Mouse (Mus musculus) MEL (cell line): Measurements from ENCODE around the gene Dhcr24. TPM values are rescaled to one million over a fixed set of nuclear protein-coding genes. Genes with fewer than 3 reads are reported as not detected.

Experiments
- DNase-seq: peaks from one replicate; pipeline ENCODE4 v3.0.0; 2011; ENCODE audit warnings: low read depth, low spot score
- H3K27ac ChIP-seq: 2 replicates; pipeline ENCODE4 v1.5.1; 2012; ENCODE audit warnings: low read depth, mild to moderate bottlenecking, control low read depth, low read length, moderate library complexity; ENCODE audit not compliant: control insufficient read depth
- H3K27me3 ChIP-seq, 2 experiments: fragments of 150-350 bp in 1 of 2; sonication (generic) in 1 of 2; 2 replicates each; pipeline ENCODE4 v1.6.1; 2012; ENCODE audit warnings: low read length in 2 of 2, mild to moderate bottlenecking in 2 of 2, improper control_type of control experiment in 1 of 2, moderate library complexity in 1 of 2; ENCODE audit not compliant: insufficient read depth in 2 of 2, control insufficient read depth in 1 of 2
- H3K36me3 ChIP-seq, 2 experiments: 2 replicates each; pipeline ENCODE4 v1.6.1; 2012 to 2014; ENCODE audit warnings: low read length in 2 of 2, improper control_type of control experiment in 1 of 2, inconsistent platforms in 1 of 2, mild to moderate bottlenecking in 1 of 2; ENCODE audit not compliant: insufficient read depth in 2 of 2, control insufficient read depth in 1 of 2
- H3K4me1 ChIP-seq, 2 experiments: fragments of 150-350 bp in 1 of 2; sonication (generic) in 1 of 2; 2 replicates each; pipeline ENCODE4 v1.6.1; 2012; ENCODE audit warnings: low read length in 2 of 2, improper control_type of control experiment in 1 of 2, mild to moderate bottlenecking in 1 of 2; ENCODE audit not compliant: insufficient read depth in 2 of 2, control insufficient read depth in 1 of 2
- H3K4me3 ChIP-seq, 2 experiments: fragments of 150-350 bp in 1 of 2; sonication (generic) in 1 of 2; 2 replicates each; pipeline ENCODE4 v1.5.1; 2012; ENCODE audit warnings: low read depth in 2 of 2, low read length in 2 of 2, mild to moderate bottlenecking in 2 of 2, moderate library complexity in 2 of 2, control low read depth in 1 of 2, improper control_type of control experiment in 1 of 2; ENCODE audit not compliant: control insufficient read depth in 1 of 2, insufficient read depth in 1 of 2
- H3K79me2 ChIP-seq: 2 replicates; pipeline ENCODE4 v1.6.1; 2012; ENCODE audit warnings: mild to moderate bottlenecking, low read length, moderate library complexity; ENCODE audit not compliant: control insufficient read depth, poor library complexity, insufficient read depth
- H3K9ac ChIP-seq: 2 replicates; pipeline ENCODE4 v1.6.1; 2012; ENCODE audit warnings: low read depth, mild to moderate bottlenecking, control low read depth, low read length, moderate library complexity; ENCODE audit not compliant: control insufficient read depth, poor library complexity, severe bottlenecking
- H3K9me3 ChIP-seq: fragments of 150-350 bp; sonication (generic); replicated peaks from 2 replicates; pipeline ENCODE4 v1.6.1; 2012; ENCODE audit warnings: mild to moderate bottlenecking, low read length, improper control_type of control experiment, moderate library complexity; ENCODE audit not compliant: insufficient read depth
- CTCF ChIP-seq, 3 experiments: IDR thresholded peaks in 2 of 3; conservative IDR thresholded peaks in 1 of 3; 2 replicates each; pipeline ENCODE4 v1.5.1; 2011 to 2012; ENCODE audit warnings: low read length in 3 of 3, low read depth in 2 of 3, mild to moderate bottlenecking in 2 of 3, improper control_type of control experiment in 1 of 3, inconsistent platforms in 1 of 3, mixed read lengths in 1 of 3, moderate library complexity in 1 of 3; ENCODE audit not compliant: control insufficient read depth in 1 of 3, insufficient read depth in 1 of 3, poor library complexity in 1 of 3, severe bottlenecking in 1 of 3
- ELF1 ChIP-seq: IDR thresholded peaks from 2 replicates; pipeline ENCODE4 v1.6.1; 2014; ENCODE audit warnings: low read depth, mild to moderate bottlenecking, inconsistent platforms, low read length, improper control_type of control experiment, moderate library complexity
- GATA1 ChIP-seq: IDR thresholded peaks from 2 replicates; pipeline ENCODE4 v1.6.1; 2011; ENCODE audit warnings: low read depth, low read length, improper control_type of control experiment
- JUND ChIP-seq: IDR thresholded peaks from 2 replicates; pipeline ENCODE4 v1.6.1; 2011; ENCODE audit warnings: low read depth, mild to moderate bottlenecking, improper control_type of control experiment, low read length
- KAT2A ChIP-seq: conservative IDR thresholded peaks from 2 replicates; pipeline ENCODE4 v1.6.1; 2012; ENCODE audit warnings: low read depth, low read length, improper control_type of control experiment, inconsistent platforms
- MAFK ChIP-seq: IDR thresholded peaks from 2 replicates; pipeline ENCODE4 v1.6.1; 2011; ENCODE audit warnings: low read depth, mild to moderate bottlenecking, low read length, improper control_type of control experiment, borderline replicate concordance
- MAX ChIP-seq: IDR thresholded peaks from 2 replicates; pipeline ENCODE4 v1.6.1; 2011; ENCODE audit warnings: low read length, improper control_type of control experiment
- MYB ChIP-seq: IDR thresholded peaks from 2 replicates; pipeline ENCODE4 v1.6.1; 2011; ENCODE audit warnings: mild to moderate bottlenecking, low read depth, low read length, improper control_type of control experiment
- MYC ChIP-seq: IDR thresholded peaks from 2 replicates; pipeline ENCODE4 v1.6.1; 2011; ENCODE audit warnings: low read depth, mild to moderate bottlenecking, low read length, improper control_type of control experiment, moderate library complexity
- NELFE ChIP-seq: IDR thresholded peaks from 2 replicates; pipeline ENCODE4 v1.6.1; 2011; ENCODE audit warnings: low read depth, low read length, improper control_type of control experiment
- POLR2A ChIP-seq, 2 experiments: IDR thresholded peaks; 2 replicates each; pipeline ENCODE4 v1.6.1; 2011 to 2012; ENCODE audit warnings: low read length in 2 of 2, mild to moderate bottlenecking in 2 of 2, control low read depth in 1 of 2, improper control_type of control experiment in 1 of 2, low read depth in 1 of 2, moderate library complexity in 1 of 2; ENCODE audit not compliant: control insufficient read depth in 1 of 2, insufficient read depth in 1 of 2, poor library complexity in 1 of 2
- POLR2AphosphoS2 ChIP-seq: IDR thresholded peaks from 2 replicates; pipeline ENCODE4 v1.6.1; 2011; ENCODE audit warnings: low read length, improper control_type of control experiment
- POLR2AphosphoS5 ChIP-seq: IDR thresholded peaks from 2 replicates; pipeline ENCODE4 v1.6.1; 2012; ENCODE audit warnings: low read depth, borderline replicate concordance, mild to moderate bottlenecking, inconsistent platforms, low read length, moderate library complexity, mixed read lengths
- RCOR1 ChIP-seq: IDR thresholded peaks from 2 replicates; pipeline ENCODE4 v1.6.1; 2012; ENCODE audit warnings: low read depth, mild to moderate bottlenecking, inconsistent platforms, low read length, improper control_type of control experiment
- TBP ChIP-seq: IDR thresholded peaks from 2 replicates; pipeline ENCODE4 v1.8.0; 2011; ENCODE audit warnings: low read depth, low read length, improper control_type of control experiment
- UBTF ChIP-seq: IDR thresholded peaks from 2 replicates; pipeline ENCODE4 v1.6.1; 2012; ENCODE audit warnings: low read depth, mild to moderate bottlenecking, inconsistent platforms, low read length, improper control_type of control experiment, moderate library complexity, borderline replicate concordance; ENCODE audit not compliant: insufficient read depth
- USF1 ChIP-seq: IDR thresholded peaks from 2 replicates; pipeline ENCODE4 v1.6.1; 2014; ENCODE audit warnings: low read depth, mild to moderate bottlenecking, inconsistent platforms, low read length, improper control_type of control experiment, moderate library complexity
- USF2 ChIP-seq, 2 experiments: IDR thresholded peaks; 2 replicates each; pipeline ENCODE4 v1.6.1; 2011 to 2012; ENCODE audit warnings: improper control_type of control experiment in 2 of 2, low read length in 2 of 2, borderline replicate concordance in 1 of 2, inconsistent platforms in 1 of 2, low read depth in 1 of 2, mild to moderate bottlenecking in 1 of 2; ENCODE audit not compliant: insufficient read depth in 1 of 2
- ZC3H11A ChIP-seq: IDR thresholded peaks from 2 replicates; pipeline ENCODE4 v1.6.1; 2012; ENCODE audit warnings: low read depth, mild to moderate bottlenecking, inconsistent platforms, low read length, improper control_type of control experiment
- ZMIZ1 ChIP-seq: IDR thresholded peaks from 2 replicates; pipeline ENCODE4 v1.6.1; 2012; ENCODE audit warnings: low read depth, mild to moderate bottlenecking, inconsistent platforms, low read length, improper control_type of control experiment, moderate library complexity
- ZNF384 ChIP-seq: IDR thresholded peaks from 2 replicates; pipeline ENCODE4 v1.6.1; 2012; ENCODE audit warnings: low read depth, mild to moderate bottlenecking, inconsistent platforms, low read length, improper control_type of control experiment
- polyA plus RNA-seq, 2 experiments: library from polyadenylated mRNA; stranded (reverse) in 1 of 2; unstranded in 1 of 2; fragments of >175 nt in 1 of 2; fragments of >200 nt in 1 of 2; gene quantifications; 2 replicates each; pipeline versions ENCODE4 v1.2.1 to v1.2.4; 2012; ENCODE audit warnings: low replicate concordance in 2 of 2, low read depth in 1 of 2; ENCODE audit not compliant: insufficient read length in 2 of 2, insufficient read depth in 1 of 2, missing spikeins in 1 of 2
- total RNA-seq: library from RNA; depleted of rRNA; stranded (reverse); fragments of 300-350 nt; gene quantifications from 2 replicates; pipeline ENCODE4 v1.2.3, GENCODE M21; 2012

Gene Dhcr24
- total and polyA plus RNA-seq, 3 experiments: 39.2 to 63.0 TPM; not detected in 1

DNA sequence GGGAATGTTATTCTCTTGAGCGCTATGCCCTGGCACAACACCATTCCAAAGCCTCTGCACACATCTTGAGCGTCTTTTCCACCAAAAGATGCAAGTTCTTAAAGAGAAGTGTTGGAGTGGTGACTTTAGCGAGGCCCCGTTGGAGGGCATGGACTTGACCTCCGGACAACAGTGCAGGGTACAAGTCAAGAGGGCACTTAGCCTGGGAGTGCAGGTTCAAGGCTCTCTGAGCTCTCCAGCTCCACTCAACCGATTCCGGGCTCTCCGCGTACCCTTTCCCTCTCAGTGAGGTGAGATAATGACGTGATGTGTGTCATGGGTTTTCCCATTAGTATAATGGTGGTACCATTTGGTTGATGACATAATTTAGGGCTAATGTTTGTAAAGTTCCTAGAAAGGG, 63.4 kb downstream of the Dhcr24 start:
- no peak overlapping the region for H3K9ac ChIP-seq
- TF ChIP-seq NELFE (no peak), MAFK (no peak), POLR2AphosphoS5 (no peak), POLR2A (IDR thresholded peaks at IDR 0.05; ENCODE audit: control insufficient read depth in 1 of 2, insufficient read depth in 1 of 2, low read depth in 1 of 2, low read length in 2 of 2, poor library complexity in 1 of 2) (no peak), TBP (no peak), CTCF (IDR thresholded peaks at IDR 0.05 in 2 of 3, conservative IDR thresholded peaks at IDR 0.05 in 1 of 3; ENCODE audit: control insufficient read depth in 1 of 3, insufficient read depth in 1 of 3, low read depth in 2 of 3, low read length in 3 of 3, poor library complexity in 1 of 3, severe bottlenecking in 1 of 3) (no peak), USF2 (IDR thresholded peaks at IDR 0.05; ENCODE audit: borderline replicate concordance in 1 of 2, insufficient read depth in 1 of 2, low read depth in 1 of 2, low read length in 2 of 2) (no peak), ZC3H11A (no peak), JUND (no peak), GATA1 (no peak), ELF1 (no peak), RCOR1 (no peak), MYC (no peak), USF1 (no peak), MYB (no peak), ZNF384 (no peak), ZMIZ1 (no peak), KAT2A (no peak), UBTF (no peak), MAX (no peak)
- TF ChIP-seq, all 39 proteins: peak for 0
- DNase-seq: no peak
- Histone ChIP-seq H3K79me2 (no peaks in the 10 kb centered on the region), H3K36me3 (no peaks in the 10 kb centered on the region), H3K27ac (no peak overlapping the region), H3K9me3 (no peaks in the 10 kb centered on the region), H3K27me3 (peaks cover 1 to 2% of the 10 kb centered on the region in 2 experiments; a peak in 3 of 4 replicates), H3K4me3 (no peak overlapping the region), H3K4me1 (no peaks in the 10 kb centered on the region)

DNA sequence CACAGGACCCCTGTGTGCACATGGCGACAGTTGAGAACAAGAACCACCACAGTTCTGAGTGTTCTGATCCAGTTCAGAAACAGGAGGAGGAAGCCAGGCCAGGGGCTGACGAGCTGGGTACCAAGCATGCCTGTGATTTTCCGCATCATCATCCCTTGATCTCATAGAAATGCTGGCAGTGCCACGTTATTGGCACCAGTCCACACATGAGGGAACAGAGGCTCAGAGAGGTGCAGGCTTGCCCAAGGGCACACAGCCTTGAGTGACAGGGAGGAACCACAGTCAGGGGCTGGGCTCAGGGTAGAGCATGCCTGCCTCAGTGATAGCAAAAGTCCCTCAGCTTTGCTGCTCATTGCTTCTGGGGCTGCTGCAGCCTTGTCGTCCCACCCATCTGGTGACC, 67.0 kb downstream of the Dhcr24 start:
- no peak for TF ChIP-seq JUND
- TF ChIP-seq KAT2A: no peak
- TF ChIP-seq ELF1: no peak
- no peak for TF ChIP-seq POLR2AphosphoS2
- no peak for TF ChIP-seq UBTF
- TF ChIP-seq MAX: no peak
- Histone ChIP-seq H3K36me3 (no peaks in the 10 kb centered on the region), H3K27me3 (peaks cover 3 to 6% of the 10 kb centered on the region in 2 experiments), H3K9me3 (no peaks in the 10 kb centered on the region), H3K4me3 (no peak overlapping the region), H3K27ac (no peak overlapping the region), H3K79me2 (no peaks in the 10 kb centered on the region), H3K9ac (no peak overlapping the region), H3K4me1 (no peaks in the 10 kb centered on the region)
- DNase-seq: no peak
